Mouse (Mus musculus): ENCODE measurements around the gene Pum1. TPM values are rescaled to one million over a fixed set of nuclear protein-coding genes. Genes with fewer than 3 reads are reported as not detected.

Pum1 gene
- polyA plus RNA-seq, 1 experiment from 2014 or later = 103 TPM

GRCm38 (mm10) chr4:130804771-130805361 lies 141.7 kb downstream of the Pum1 start:
- H3K9ac ChIP-seq (ENCODE audit: low read length) = no peak overlapping the region
- H3K4me2 ChIP-seq = no peak overlapping the region
- WGBS = 65% methylated on average over 7 of the region's 7 CpGs
- no peaks in the 10 kb centered on the region for H3K27me3 ChIP-seq (ENCODE audit: control insufficient read depth, insufficient read depth, low read length)
- no peaks in the 10 kb centered on the region for H3K9me3 ChIP-seq (ENCODE audit: control insufficient read depth, low read length)
- ATAC-seq (ENCODE audit: low FRiP score) (peak; percentile 70), DNase-seq (ENCODE audit: low spot score, missing footprints) (no peak)
- peaks cover 21% of the 10 kb centered on the region for H3K4me1 ChIP-seq (ENCODE audit: control insufficient read depth, insufficient read depth, low read length)
- H3K36me3 ChIP-seq (ENCODE audit: control insufficient read depth, insufficient read depth, low read length) = no peaks in the 10 kb centered on the region
- H3K27ac ChIP-seq (ENCODE audit: low read depth, low read length) = peak overlapping the region; percentile 61
- H3K4me3 ChIP-seq (ENCODE audit: low read depth, low read length) = no peak overlapping the region

- Histone ChIP-seq H3K27ac (ENCODE audit: low read depth, low read length) (peak overlapping the region; percentile 21; the same call in 1 of the 2 replicates), H3K4me2 (no peak overlapping the region), H3K4me3 (ENCODE audit: low read depth, low read length) (no peak overlapping the region), H3K9ac (ENCODE audit: low read length) (no peak overlapping the region), H3K9me3 (ENCODE audit: control insufficient read depth, low read length) (no peaks in the 10 kb centered on the region), H3K36me3 (ENCODE audit: control insufficient read depth, insufficient read depth, low read length) (no peaks in the 10 kb centered on the region), H3K4me1 (ENCODE audit: control insufficient read depth, insufficient read depth, low read length) (peaks cover 21% of the 10 kb centered on the region), H3K27me3 (ENCODE audit: control insufficient read depth, insufficient read depth, low read length) (no peaks in the 10 kb centered on the region)
- no peak for DNase-seq (ENCODE audit: low spot score, missing footprints)
- no peak for ATAC-seq (ENCODE audit: low FRiP score)
- WGBS = 85% methylated on average over 7 of the region's 7 CpGs
Observed at GRCm38 (mm10) chr4:130805746-130806145, 142.6 kb downstream of the Pum1 start.

DNA sequence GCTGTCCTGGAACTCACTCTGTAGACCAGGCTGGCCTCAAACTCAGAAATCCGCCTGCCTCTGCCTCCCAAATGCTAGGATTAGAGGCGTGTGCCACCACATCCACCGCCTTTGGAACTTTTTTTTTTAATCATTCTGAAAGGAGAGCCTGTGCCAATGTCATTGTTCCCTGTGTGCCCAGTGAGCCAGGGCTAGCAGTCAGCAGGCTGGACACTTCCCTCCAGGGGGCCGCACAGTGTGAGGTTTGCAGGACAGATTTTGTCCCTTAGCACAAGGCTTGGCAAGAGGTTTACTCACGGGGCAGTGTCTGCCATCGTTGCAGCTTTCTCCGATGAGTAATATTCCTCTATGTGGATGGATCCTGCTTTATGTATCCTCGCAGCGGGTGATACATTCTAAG lies 143.6 kb downstream of the Pum1 start:
- Histone ChIP-seq H3K4me2 (no peak overlapping the region), H3K4me1 (ENCODE audit: control insufficient read depth, insufficient read depth, low read length) (peaks cover 24% of the 10 kb centered on the region), H3K9ac (ENCODE audit: low read length) (no peak overlapping the region), H3K36me3 (ENCODE audit: control insufficient read depth, insufficient read depth, low read length) (no peaks in the 10 kb centered on the region), H3K27ac (ENCODE audit: low read depth, low read length) (no peak overlapping the region), H3K9me3 (ENCODE audit: control insufficient read depth, low read length) (no peaks in the 10 kb centered on the region), H3K4me3 (ENCODE audit: low read depth, low read length) (no peak overlapping the region), H3K27me3 (ENCODE audit: control insufficient read depth, insufficient read depth, low read length) (no peaks in the 10 kb centered on the region)
- DNase-seq (ENCODE audit: low spot score, missing footprints) (no peak), ATAC-seq (ENCODE audit: low FRiP score) (no peak)
- WGBS = 92% methylated on average over 9 of the region's 9 CpGs

GRCm38 (mm10) chr4:130809784-130810183 lies 146.7 kb downstream of the Pum1 start:
- Histone ChIP-seq H3K4me3 (ENCODE audit: low read depth, low read length) (no peak overlapping the region), H3K27ac (ENCODE audit: low read depth, low read length) (no peak overlapping the region), H3K4me2 (no peak overlapping the region), H3K36me3 (ENCODE audit: control insufficient read depth, insufficient read depth, low read length) (no peaks in the 10 kb centered on the region), H3K4me1 (ENCODE audit: control insufficient read depth, insufficient read depth, low read length) (peaks cover 29% of the 10 kb centered on the region), H3K9me3 (ENCODE audit: control insufficient read depth, low read length) (no peaks in the 10 kb centered on the region), H3K27me3 (ENCODE audit: control insufficient read depth, insufficient read depth, low read length) (no peaks in the 10 kb centered on the region), H3K9ac (ENCODE audit: low read length) (no peak overlapping the region)
- WGBS = 28% methylated on average over 5 of the region's 5 CpGs
- ATAC-seq (ENCODE audit: low FRiP score) (no peak), DNase-seq (ENCODE audit: low spot score, missing footprints) (no peak)

GRCm38 (mm10) chr4:130810845-130811244 lies 147.7 kb downstream of the Pum1 start:
- DNase-seq (ENCODE audit: low spot score, missing footprints) = no peak
- H3K4me3 ChIP-seq (ENCODE audit: low read depth, low read length) = no peak overlapping the region
- H3K27ac ChIP-seq (ENCODE audit: low read depth, low read length) = no peak overlapping the region
- H3K4me2 ChIP-seq = no peak overlapping the region
- WGBS = 16% methylated on average over 3 of the region's 3 CpGs
- H3K36me3 ChIP-seq (ENCODE audit: control insufficient read depth, insufficient read depth, low read length) = no peaks in the 10 kb centered on the region
- H3K9ac ChIP-seq (ENCODE audit: low read length) = no peak overlapping the region
- no peaks in the 10 kb centered on the region for H3K27me3 ChIP-seq (ENCODE audit: control insufficient read depth, insufficient read depth, low read length)
- H3K9me3 ChIP-seq (ENCODE audit: control insufficient read depth, low read length) = no peaks in the 10 kb centered on the region
- peaks cover 21% of the 10 kb centered on the region for H3K4me1 ChIP-seq (ENCODE audit: control insufficient read depth, insufficient read depth, low read length)
- no peak for ATAC-seq (ENCODE audit: low FRiP score)

GRCm38 (mm10) chr4:130811385-130811784 lies 148.3 kb downstream of the Pum1 start:
- DNase-seq (ENCODE audit: low spot score, missing footprints) = no peak
- H3K27me3 ChIP-seq (ENCODE audit: control insufficient read depth, insufficient read depth, low read length) = no peaks in the 10 kb centered on the region
- no peak overlapping the region for H3K4me2 ChIP-seq
- no peaks in the 10 kb centered on the region for H3K36me3 ChIP-seq (ENCODE audit: control insufficient read depth, insufficient read depth, low read length)
- peaks cover 18% of the 10 kb centered on the region for H3K4me1 ChIP-seq (ENCODE audit: control insufficient read depth, insufficient read depth, low read length)
- H3K9me3 ChIP-seq (ENCODE audit: control insufficient read depth, low read length) = no peaks in the 10 kb centered on the region
- WGBS = 34% methylated on average over 7 of the region's 7 CpGs
- H3K9ac ChIP-seq (ENCODE audit: low read length) = no peak overlapping the region
- no peak for ATAC-seq (ENCODE audit: low FRiP score)
- no peak overlapping the region for H3K27ac ChIP-seq (ENCODE audit: low read depth, low read length)
- no peak overlapping the region for H3K4me3 ChIP-seq (ENCODE audit: low read depth, low read length)

DNA sequence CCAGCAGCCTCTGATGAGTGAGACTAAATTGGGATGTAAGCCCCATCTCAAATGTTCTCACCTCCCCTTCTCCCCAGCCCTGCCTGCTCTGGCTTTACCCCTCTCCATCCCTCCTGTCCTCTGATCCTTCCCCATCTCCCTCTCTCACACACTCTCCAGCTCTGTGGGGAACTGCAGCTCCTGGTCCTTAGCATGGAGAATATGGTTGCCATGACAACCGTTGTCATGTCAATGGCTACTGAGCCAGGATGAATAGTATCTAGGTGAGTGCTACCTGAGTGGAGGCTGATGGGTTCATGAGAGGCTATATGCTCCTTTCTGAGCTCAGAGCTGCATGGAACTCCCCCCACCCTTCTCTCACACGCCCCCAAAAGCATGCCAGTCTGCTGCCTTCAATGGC lies 150.8 kb downstream of the Pum1 start:
- no peak overlapping the region for H3K4me2 ChIP-seq
- peak overlapping the region; percentile 35; the same call in 1 of the 2 replicates for H3K27ac ChIP-seq (ENCODE audit: low read depth, low read length)
- H3K9ac ChIP-seq (ENCODE audit: low read length) = peak overlapping the region; percentile 36; the same call in 1 of the 2 replicates
- peaks cover 18% of the 10 kb centered on the region for H3K4me1 ChIP-seq (ENCODE audit: control insufficient read depth, insufficient read depth, low read length)
- H3K4me3 ChIP-seq (ENCODE audit: low read depth, low read length) = no peak overlapping the region
- ATAC-seq (ENCODE audit: low FRiP score) = peak; percentile 36; the same call in 1 of the 2 replicates
- H3K9me3 ChIP-seq (ENCODE audit: control insufficient read depth, low read length) = no peaks in the 10 kb centered on the region
- WGBS = 44% methylated on average over 2 of the region's 2 CpGs
- H3K27me3 ChIP-seq (ENCODE audit: control insufficient read depth, insufficient read depth, low read length) = no peaks in the 10 kb centered on the region
- no peaks in the 10 kb centered on the region for H3K36me3 ChIP-seq (ENCODE audit: control insufficient read depth, insufficient read depth, low read length)
- no peak for DNase-seq (ENCODE audit: low spot score, missing footprints)

- Histone ChIP-seq H3K4me2 (no peak overlapping the region), H3K4me3 (ENCODE audit: low read depth, low read length) (no peak overlapping the region), H3K9ac (ENCODE audit: low read length) (no peak overlapping the region), H3K27ac (ENCODE audit: low read depth, low read length) (no peak overlapping the region), H3K27me3 (ENCODE audit: control insufficient read depth, insufficient read depth, low read length) (no peaks in the 10 kb centered on the region), H3K4me1 (ENCODE audit: control insufficient read depth, insufficient read depth, low read length) (peaks cover 18% of the 10 kb centered on the region), H3K36me3 (ENCODE audit: control insufficient read depth, insufficient read depth, low read length) (no peaks in the 10 kb centered on the region), H3K9me3 (ENCODE audit: control insufficient read depth, low read length) (no peaks in the 10 kb centered on the region)
- DNase-seq (ENCODE audit: low spot score, missing footprints) = no peak
- 72% methylated on average over 8 of the region's 8 CpGs for WGBS
- no peak for ATAC-seq (ENCODE audit: low FRiP score)
Observed at GRCm38 (mm10) chr4:130814742-130815330, 151.7 kb downstream of the Pum1 start.

- Histone ChIP-seq H3K27ac (ENCODE audit: low read depth, low read length) (no peak overlapping the region), H3K4me2 (no peak overlapping the region), H3K27me3 (ENCODE audit: control insufficient read depth, insufficient read depth, low read length) (no peaks in the 10 kb centered on the region), H3K9ac (ENCODE audit: low read length) (no peak overlapping the region), H3K9me3 (ENCODE audit: control insufficient read depth, low read length) (no peaks in the 10 kb centered on the region), H3K36me3 (ENCODE audit: control insufficient read depth, insufficient read depth, low read length) (no peaks in the 10 kb centered on the region), H3K4me1 (ENCODE audit: control insufficient read depth, insufficient read depth, low read length) (peaks cover 17% of the 10 kb centered on the region), H3K4me3 (ENCODE audit: low read depth, low read length) (no peak overlapping the region)
- DNase-seq (ENCODE audit: low spot score, missing footprints) (no peak), ATAC-seq (ENCODE audit: low FRiP score) (no peak)
- 83% methylated on average over 8 of the region's 8 CpGs for WGBS
Observed at GRCm38 (mm10) chr4:130815860-130816259, 152.7 kb downstream of the Pum1 start.

Data from midbrain, embryonic 11.5 days (tissue).